Mouse (Mus musculus) B cell, adult 2 months (primary cell): ENCODE measurements around the gene Slc12a8.

Experiments used
- DNase-seq, 2 experiments: peaks; one replicate each; pipeline ENCODE4 v3.0.0; 2022

The Slc12a8 gene

GRCm38 (mm10) chr16:33584455-33585082 is 67.4 kb downstream of the Slc12a8 start:
- peak in 1 of 2 experiments; percentile 42 for DNase-seq

GRCm38 (mm10) chr16:33585083-33585460 is 67.9 kb downstream of the Slc12a8 start:
- DNase-seq: no peak

- no peak for DNase-seq
These were observed 70.4 kb downstream of the Slc12a8 start for GRCm38 (mm10) chr16:33587283-33588127.

GRCm38 (mm10) chr16:33588845-33589244 is 71.7 kb downstream of the Slc12a8 start:
- DNase-seq: no peak

GRCm38 (mm10) chr16:33590438-33590837 is 73.3 kb downstream of the Slc12a8 start:
- no peak for DNase-seq

GRCm38 (mm10) chr16:33591390-33592067 is 74.4 kb downstream of the Slc12a8 start:
- DNase-seq: peak; percentile 33 to 38

GRCm38 (mm10) chr16:33592286-33592685 is 75.2 kb downstream of the Slc12a8 start:
- DNase-seq: no peak

GRCm38 (mm10) chr16:33593467-33593866 is 76.3 kb downstream of the Slc12a8 start:
- DNase-seq: no peak

GRCm38 (mm10) chr16:33594037-33594771 is 77.1 kb downstream of the Slc12a8 start:
- DNase-seq: no peak

GRCm38 (mm10) chr16:33595235-33595769 is 78.2 kb downstream of the Slc12a8 start:
- DNase-seq: no peak

- no peak for DNase-seq
These were observed 79.1 kb downstream of the Slc12a8 start for GRCm38 (mm10) chr16:33596213-33596612.

- peak; percentile 71 to 76 for DNase-seq
These were observed 83.1 kb downstream of the Slc12a8 start for GRCm38 (mm10) chr16:33600216-33600615.

GRCm38 (mm10) chr16:33601299-33601698 is 84.2 kb downstream of the Slc12a8 start:
- no peak for DNase-seq

- DNase-seq: no peak
These were observed 88.8 kb downstream of the Slc12a8 start for GRCm38 (mm10) chr16:33605647-33606596.

- peak; percentile 54 to 58 for DNase-seq
These were observed 89.8 kb downstream of the Slc12a8 start for GRCm38 (mm10) chr16:33606691-33607532.

GRCm38 (mm10) chr16:33609554-33609953 is 92.4 kb downstream of the Slc12a8 start:
- no peak for DNase-seq

- no peak for DNase-seq
These were observed 93.3 kb downstream of the Slc12a8 start for GRCm38 (mm10) chr16:33610466-33610865.

- DNase-seq: no peak
These were observed 94.2 kb downstream of the Slc12a8 start for GRCm38 (mm10) chr16:33611291-33611690.

GRCm38 (mm10) chr16:33612056-33612770 is 95.1 kb downstream of the Slc12a8 start:
- DNase-seq: no peak

- no peak for DNase-seq
These were observed 98.9 kb downstream of the Slc12a8 start for GRCm38 (mm10) chr16:33615986-33616385.
